Mouse (Mus musculus) limb, embryonic 13.5 days (tissue): ENCODE data around the gene D330020A13Rik. TPM values are rescaled to one million over a fixed set of nuclear protein-coding genes. Genes with fewer than 3 reads are reported as not detected.

Experiments
- ATAC-seq: fragments of 200-750 bp; cut with Nextera tagmentation; 2 replicates; pipeline ENCODE4 v1.8.0; 2017; ENCODE audit warnings: low read depth, moderate number of reproducible peaks, moderate TSS enrichment; ENCODE audit not compliant: low FRiP score
- H3K27ac ChIP-seq: fragments of 300-500 bp; sonication (generic); 2 replicates; pipeline ENCODE4 v1.5.1; 2015; ENCODE audit warnings: inconsistent platforms, mild to moderate bottlenecking, moderate library complexity
- H3K27me3 ChIP-seq: fragments of 300-500 bp; sonication (generic); 2 replicates; pipeline ENCODE4 v1.6.1; 2015; ENCODE audit warnings: mild to moderate bottlenecking, inconsistent platforms
- H3K36me3 ChIP-seq: fragments of 300-500 bp; sonication (generic); 2 replicates; pipeline ENCODE4 v1.6.1; 2015; ENCODE audit warnings: inconsistent platforms, mild to moderate bottlenecking, moderate library complexity
- H3K4me1 ChIP-seq: fragments of 300-500 bp; sonication (generic); 2 replicates; pipeline ENCODE4 v1.6.1; 2015; ENCODE audit warnings: inconsistent platforms
- H3K4me2 ChIP-seq: fragments of 300-500 bp; sonication (generic); replicated peaks from 2 replicates; pipeline ENCODE4 v1.6.1; 2015; ENCODE audit warnings: inconsistent platforms, mild to moderate bottlenecking, moderate library complexity
- H3K4me3 ChIP-seq: fragments of 300-500 bp; sonication (generic); 2 replicates; pipeline ENCODE4 v1.5.1; 2015; ENCODE audit warnings: moderate library complexity, mild to moderate bottlenecking, inconsistent platforms
- H3K9ac ChIP-seq: fragments of 300-500 bp; sonication (generic); 2 replicates; pipeline ENCODE4 v1.6.1; 2015; ENCODE audit warnings: mild to moderate bottlenecking, inconsistent platforms
- H3K9me3 ChIP-seq: fragments of 300-500 bp; sonication (generic); 2 replicates; pipeline ENCODE4 v1.6.1; 2016; ENCODE audit warnings: inconsistent platforms
- WGBS: fragments of 180-500 bp; shearing (Covaris S2); methylation state at CpG from one replicate; pipeline ENCODE4 v1.1.7; 2015; 5-methylcytosine and 5-hydroxymethylcytosine counted together
- polyA plus RNA-seq: library from polyadenylated mRNA; unstranded; fragments of >200 nt; fragmentation: Nextera tagmentation; extraction: Ambion mirVana; gene quantifications from 2 replicates; pipeline ENCODE4 v1.2.1, GENCODE M21; 2015

D330020A13Rik gene
- polyA plus RNA-seq, 1 experiment from 2014 or later = 0.61 TPM

DNA sequence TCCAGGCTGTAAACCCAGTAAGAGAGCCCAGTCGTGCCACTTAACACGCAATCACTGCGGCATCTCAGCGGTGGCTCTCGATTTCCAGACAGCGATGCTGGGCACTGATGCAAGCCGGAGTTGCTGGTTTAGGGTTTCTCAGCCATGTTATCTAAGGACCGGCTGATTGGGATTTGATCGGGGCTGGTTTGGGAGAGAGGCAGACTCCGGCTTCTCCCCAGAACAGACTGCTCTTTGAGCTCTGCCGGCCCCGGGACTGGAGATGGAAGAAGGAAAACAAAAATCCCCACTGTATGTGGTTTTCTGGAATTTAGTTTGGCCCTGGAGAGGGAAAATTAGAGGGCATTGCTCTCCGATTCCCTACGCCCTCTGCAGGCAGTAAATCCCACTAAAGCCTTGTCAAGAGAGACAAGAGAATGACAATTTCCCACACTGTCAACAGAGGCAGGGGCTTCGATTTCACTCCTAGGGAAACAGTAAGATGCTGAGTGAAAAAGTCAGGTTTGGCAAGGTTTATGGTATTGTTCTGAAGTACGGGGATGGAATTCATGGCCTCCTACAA is 8.7 kb downstream of the D330020A13Rik start:
- H3K4me2 ChIP-seq = peak overlapping the region; percentile 57
- H3K36me3 ChIP-seq = no peaks in the 10 kb centered on the region
- peak overlapping the region; percentile 23 for H3K4me3 ChIP-seq
- peak overlapping the region; percentile 48; the same call in 1 of the 2 replicates for H3K27ac ChIP-seq
- H3K9me3 ChIP-seq = no peaks in the 10 kb centered on the region
- peak overlapping the region; percentile 54 for H3K9ac ChIP-seq
- WGBS = 21% methylated on average over 16 of the region's 16 CpGs
- no peaks in the 10 kb centered on the region for H3K27me3 ChIP-seq
- H3K4me1 ChIP-seq = peaks cover 4% of the 10 kb centered on the region; the same call in 1 of the 2 replicates
- peak; percentile 36; the same call in 1 of the 2 replicates for ATAC-seq

DNA sequence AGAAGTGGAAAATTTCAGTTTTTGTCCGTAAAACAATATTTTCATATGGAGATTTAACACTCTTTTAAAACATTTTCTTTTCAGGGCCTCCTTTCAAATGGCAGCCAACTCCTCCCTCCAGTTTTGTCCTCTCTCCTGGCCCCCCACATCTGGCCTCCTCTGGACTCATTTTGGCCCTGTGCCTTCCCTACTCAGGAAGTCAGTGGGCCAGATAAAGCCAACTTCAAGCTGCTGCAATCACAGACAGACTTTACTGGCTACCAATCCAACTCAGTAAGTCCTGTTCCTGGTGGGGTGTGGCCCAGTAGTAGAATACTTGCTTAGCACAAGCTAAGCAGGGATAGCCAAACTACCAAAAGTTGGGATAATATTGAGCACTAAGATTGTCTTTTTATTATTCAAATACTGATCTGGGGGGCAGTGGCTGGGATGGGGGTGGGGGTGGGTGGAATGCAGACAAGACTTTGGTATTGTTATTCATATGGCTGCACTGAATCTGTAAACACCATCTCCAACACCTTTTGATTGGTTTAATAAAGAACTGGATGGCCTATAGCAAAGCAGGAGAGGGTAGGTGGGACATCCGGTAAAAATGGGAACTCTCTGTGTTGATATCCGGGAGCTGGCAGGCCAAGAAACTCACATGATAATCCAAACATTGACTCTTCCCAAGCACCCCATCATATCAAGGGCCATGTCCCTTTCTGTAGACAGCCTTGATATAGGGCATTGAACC is 12.9 kb downstream of the D330020A13Rik start:
- H3K9me3 ChIP-seq = no peaks in the 10 kb centered on the region
- H3K9ac ChIP-seq = no peak overlapping the region
- no peaks in the 10 kb centered on the region for H3K36me3 ChIP-seq
- H3K27me3 ChIP-seq = no peaks in the 10 kb centered on the region
- ATAC-seq = no peak
- H3K4me1 ChIP-seq = peaks cover 4% of the 10 kb centered on the region; the same call in 1 of the 2 replicates
- H3K27ac ChIP-seq = no peak overlapping the region
- H3K4me3 ChIP-seq = no peak overlapping the region
- 81% methylated on average over 3 of the region's 3 CpGs for WGBS
- no peak overlapping the region for H3K4me2 ChIP-seq

DNA sequence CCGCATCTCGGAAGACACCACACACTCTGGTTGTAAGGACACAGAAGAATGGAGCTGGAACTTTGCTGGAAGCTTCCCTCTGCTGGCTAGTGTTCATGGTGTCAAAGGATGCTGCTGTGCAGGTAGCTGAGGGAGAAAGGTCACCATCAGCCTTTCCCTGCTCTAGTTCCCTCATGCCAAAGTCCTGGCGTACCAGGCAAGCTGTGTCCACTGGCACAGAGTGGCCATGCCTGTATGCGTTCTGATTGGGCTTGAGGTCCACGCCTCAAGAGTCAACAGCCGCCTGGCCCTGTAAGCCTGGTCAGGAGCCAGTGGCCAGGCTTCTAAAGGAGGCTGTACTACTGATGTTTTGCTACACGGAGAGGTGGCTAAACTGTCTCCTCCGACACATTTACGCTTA is 15.2 kb downstream of the D330020A13Rik start:
- Histone ChIP-seq H3K9me3 (no peaks in the 10 kb centered on the region), H3K36me3 (no peaks in the 10 kb centered on the region), H3K4me3 (no peak overlapping the region), H3K27me3 (no peaks in the 10 kb centered on the region), H3K27ac (no peak overlapping the region), H3K4me2 (no peak overlapping the region), H3K9ac (no peak overlapping the region), H3K4me1 (no peaks in the 10 kb centered on the region)
- 70% methylated on average over 9 of the region's 9 CpGs for WGBS
- ATAC-seq = no peak

DNA sequence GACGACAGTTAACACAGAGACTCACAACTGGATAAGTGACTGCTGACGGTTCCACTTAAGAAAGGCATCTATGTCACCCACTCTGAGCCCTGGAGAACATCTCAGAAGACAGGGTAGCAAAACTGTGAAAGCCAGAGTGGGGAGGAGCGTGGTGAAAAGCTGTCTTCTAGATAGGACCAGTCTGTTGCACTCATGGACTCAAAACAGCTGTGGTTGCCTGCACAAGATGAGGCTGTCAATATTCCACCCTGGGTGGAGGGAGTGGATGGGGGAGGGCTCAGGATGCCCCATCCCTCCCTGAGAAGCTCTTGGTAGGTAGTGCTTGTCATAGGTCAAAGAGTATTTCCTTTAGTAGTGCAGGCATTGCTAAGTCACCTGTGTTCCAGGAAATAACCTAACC is 15.6 kb downstream of the D330020A13Rik start:
- Histone ChIP-seq H3K27me3 (no peaks in the 10 kb centered on the region), H3K27ac (no peak overlapping the region), H3K9me3 (no peaks in the 10 kb centered on the region), H3K4me3 (no peak overlapping the region), H3K36me3 (no peaks in the 10 kb centered on the region), H3K9ac (no peak overlapping the region), H3K4me2 (no peak overlapping the region), H3K4me1 (no peaks in the 10 kb centered on the region)
- no peak for ATAC-seq
- 45% methylated on average over 3 of the region's 3 CpGs for WGBS

DNA sequence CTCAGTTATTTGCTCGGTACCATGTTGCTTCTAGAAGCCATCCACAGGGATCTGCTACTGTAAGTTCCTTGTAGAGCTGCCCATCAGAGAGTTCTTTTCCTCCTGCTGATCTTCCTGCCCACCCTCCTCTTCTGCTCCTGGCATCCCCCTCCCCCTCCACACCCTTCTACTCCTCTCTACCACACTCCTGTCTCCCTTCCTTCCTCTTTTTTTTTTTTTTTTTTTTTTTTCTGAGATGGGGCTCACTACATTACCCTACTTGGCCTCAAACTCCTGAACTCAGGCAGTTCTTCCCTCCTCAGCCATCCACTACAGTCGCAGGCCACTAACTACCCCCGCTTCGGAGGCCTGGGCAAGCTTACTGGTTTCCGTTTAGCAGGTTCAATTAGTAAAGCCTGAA is 18.3 kb downstream of the D330020A13Rik start:
- H3K9me3 ChIP-seq = no peaks in the 10 kb centered on the region
- H3K4me3 ChIP-seq = no peak overlapping the region
- no peak overlapping the region for H3K9ac ChIP-seq
- H3K36me3 ChIP-seq = no peaks in the 10 kb centered on the region
- no peaks in the 10 kb centered on the region for H3K27me3 ChIP-seq
- no peak overlapping the region for H3K27ac ChIP-seq
- 53% methylated on average over 5 of the region's 5 CpGs for WGBS
- ATAC-seq = no peak
- no peaks in the 10 kb centered on the region for H3K4me1 ChIP-seq
- no peak overlapping the region for H3K4me2 ChIP-seq

DNA sequence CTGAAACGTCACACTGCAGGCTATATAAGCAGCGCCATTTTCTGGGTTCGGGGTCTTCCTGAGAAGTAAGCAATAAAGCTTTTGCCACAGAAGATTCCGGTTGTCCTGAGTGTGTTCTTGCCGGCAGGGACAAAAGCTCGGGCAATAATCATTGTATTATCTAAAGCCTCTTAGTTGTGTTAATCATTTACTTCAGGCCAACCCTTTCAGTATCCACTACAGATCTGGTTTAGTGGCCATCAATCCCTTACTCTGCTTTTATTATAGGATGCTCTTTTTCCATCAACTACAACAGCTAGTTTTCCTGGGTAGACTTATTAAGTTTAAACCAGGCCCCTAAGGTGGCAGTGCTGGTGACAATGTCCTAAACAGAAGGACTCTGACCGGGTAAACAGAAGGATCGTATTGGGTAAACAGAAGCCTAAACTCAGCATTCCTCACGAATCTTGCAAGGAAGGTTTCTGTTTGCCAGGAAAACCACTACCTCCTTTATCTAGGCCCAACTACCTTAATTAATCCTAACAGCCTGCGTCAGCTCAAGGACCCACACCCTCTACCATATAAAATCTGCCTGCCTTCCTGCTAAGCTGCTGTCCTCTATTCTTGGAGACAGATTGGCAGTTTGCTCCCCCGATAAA is 24.3 kb downstream of the D330020A13Rik start:
- ATAC-seq = no peak
- H3K27ac ChIP-seq = no peak overlapping the region
- no peaks in the 10 kb centered on the region; the same call in 1 of the 2 replicates for H3K36me3 ChIP-seq
- WGBS = 68% methylated on average over 11 of the region's 11 CpGs
- H3K4me1 ChIP-seq = no peaks in the 10 kb centered on the region
- no peak overlapping the region for H3K4me3 ChIP-seq
- no peaks in the 10 kb centered on the region for H3K9me3 ChIP-seq
- no peak overlapping the region for H3K4me2 ChIP-seq
- H3K9ac ChIP-seq = no peak overlapping the region
- no peaks in the 10 kb centered on the region for H3K27me3 ChIP-seq

DNA sequence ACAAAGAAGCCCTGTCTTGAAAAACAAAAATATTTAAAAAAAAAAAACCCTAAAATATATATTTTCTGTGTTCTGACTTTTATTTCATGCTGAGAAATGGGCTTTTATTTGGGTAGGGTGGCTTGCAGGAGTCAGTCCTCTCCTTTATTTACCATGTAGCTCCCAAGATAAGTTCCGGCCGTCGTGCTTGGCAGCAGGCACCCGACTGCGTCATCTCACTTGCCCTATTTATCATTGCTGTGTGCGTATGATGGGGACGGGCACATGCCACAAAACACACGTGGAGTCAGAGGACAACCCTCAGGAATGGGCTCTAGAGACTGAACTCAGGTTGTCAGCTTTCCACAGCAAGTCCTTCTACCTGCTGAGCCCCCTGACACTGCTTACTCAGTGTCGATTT is 25.0 kb downstream of the D330020A13Rik start:
- Histone ChIP-seq H3K27me3 (no peaks in the 10 kb centered on the region), H3K4me1 (no peaks in the 10 kb centered on the region), H3K4me2 (no peak overlapping the region), H3K9ac (no peak overlapping the region), H3K27ac (no peak overlapping the region), H3K4me3 (no peak overlapping the region), H3K9me3 (no peaks in the 10 kb centered on the region), H3K36me3 (no peaks in the 10 kb centered on the region; the same call in 1 of the 2 replicates)
- no peak for ATAC-seq
- WGBS = 90% methylated on average over 9 of the region's 9 CpGs

DNA sequence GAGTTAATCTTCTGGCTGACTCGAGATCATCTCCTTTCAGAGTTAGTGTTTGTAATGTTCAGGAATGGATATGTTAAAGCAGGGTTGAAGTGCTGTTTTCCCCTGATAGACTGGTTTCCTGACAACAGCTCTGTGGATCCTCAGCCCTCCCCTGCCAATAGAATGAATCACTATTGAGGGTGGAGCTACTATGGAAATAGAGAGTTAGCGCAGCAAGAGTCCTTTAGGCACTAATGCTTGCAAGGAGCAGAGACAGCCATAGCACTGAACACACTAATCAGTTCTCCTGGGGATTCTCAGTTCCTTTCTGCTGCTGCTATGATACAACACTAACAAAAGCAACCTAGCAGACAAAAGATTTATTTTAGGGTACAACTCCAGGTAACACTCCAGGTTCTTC is 26.2 kb downstream of the D330020A13Rik start:
- Histone ChIP-seq H3K36me3 (peaks cover 8% of the 10 kb centered on the region), H3K4me3 (no peak overlapping the region), H3K4me1 (no peaks in the 10 kb centered on the region), H3K27ac (no peak overlapping the region), H3K4me2 (no peak overlapping the region), H3K27me3 (no peaks in the 10 kb centered on the region), H3K9ac (no peak overlapping the region), H3K9me3 (no peaks in the 10 kb centered on the region)
- WGBS = 63% methylated on average over 2 of the region's 2 CpGs
- ATAC-seq = no peak

DNA sequence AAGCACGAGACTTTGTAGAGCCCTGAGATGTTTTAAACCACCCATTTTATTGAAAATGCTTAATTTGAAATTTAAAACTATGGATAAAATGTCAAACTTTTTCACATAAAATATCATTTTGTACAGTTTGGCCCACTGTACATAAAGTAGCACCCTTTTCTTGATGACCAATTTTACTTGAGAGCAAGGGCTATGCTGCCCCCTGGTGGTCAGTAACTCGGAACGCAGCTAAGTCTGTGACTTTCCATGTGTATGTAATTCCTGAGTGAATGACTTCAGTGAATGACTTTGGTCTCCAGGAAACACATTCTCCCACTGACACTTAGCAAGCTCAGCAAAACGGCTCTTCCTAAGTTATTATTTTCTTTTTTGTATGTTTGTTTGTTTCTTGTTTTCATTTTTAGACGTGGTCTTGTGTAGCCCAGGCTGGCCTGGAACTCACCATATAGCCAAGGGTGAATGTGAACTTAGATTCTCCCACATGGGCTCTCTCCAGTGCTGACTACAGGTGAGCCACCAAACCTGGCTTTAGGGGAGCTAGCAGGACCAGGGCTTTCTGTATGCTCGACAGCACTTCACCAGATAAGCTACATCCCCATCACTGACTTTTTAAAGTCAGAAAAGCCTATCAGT is 30.2 kb downstream of the D330020A13Rik start:
- 30% methylated on average over 6 of the region's 6 CpGs for WGBS
- H3K9me3 ChIP-seq = no peaks in the 10 kb centered on the region
- H3K27me3 ChIP-seq = no peaks in the 10 kb centered on the region
- ATAC-seq = no peak
- H3K4me2 ChIP-seq = no peak overlapping the region
- no peak overlapping the region for H3K27ac ChIP-seq
- no peak overlapping the region for H3K4me3 ChIP-seq
- peaks cover 24% of the 10 kb centered on the region for H3K36me3 ChIP-seq
- H3K9ac ChIP-seq = no peak overlapping the region
- H3K4me1 ChIP-seq = no peaks in the 10 kb centered on the region

DNA sequence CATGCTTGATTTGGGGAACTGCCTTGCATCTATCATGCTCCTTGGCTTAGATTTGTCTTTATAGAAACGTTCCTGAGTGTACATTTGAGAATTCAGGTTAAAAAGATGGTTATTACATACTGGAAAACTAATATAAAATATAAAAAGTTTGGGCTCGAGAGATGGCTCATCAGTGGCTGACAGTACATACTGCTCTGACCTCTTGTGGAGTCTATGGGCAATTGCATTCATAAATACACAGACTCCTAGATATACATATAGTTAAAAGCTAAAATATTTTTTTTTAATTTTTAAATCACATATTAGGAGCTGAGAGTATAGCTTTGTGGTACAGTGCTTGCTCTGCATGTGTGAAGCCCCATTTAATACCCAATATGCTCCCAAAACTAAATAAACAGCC is 38.2 kb downstream of the D330020A13Rik start:
- Histone ChIP-seq H3K36me3 (peaks cover 88% of the 10 kb centered on the region), H3K9ac (no peak overlapping the region), H3K4me3 (no peak overlapping the region), H3K4me2 (no peak overlapping the region), H3K27ac (no peak overlapping the region), H3K27me3 (no peaks in the 10 kb centered on the region), H3K9me3 (no peaks in the 10 kb centered on the region), H3K4me1 (no peaks in the 10 kb centered on the region)
- ATAC-seq = no peak
- WGBS = 79% methylated on average over 2 of the region's 2 CpGs

DNA sequence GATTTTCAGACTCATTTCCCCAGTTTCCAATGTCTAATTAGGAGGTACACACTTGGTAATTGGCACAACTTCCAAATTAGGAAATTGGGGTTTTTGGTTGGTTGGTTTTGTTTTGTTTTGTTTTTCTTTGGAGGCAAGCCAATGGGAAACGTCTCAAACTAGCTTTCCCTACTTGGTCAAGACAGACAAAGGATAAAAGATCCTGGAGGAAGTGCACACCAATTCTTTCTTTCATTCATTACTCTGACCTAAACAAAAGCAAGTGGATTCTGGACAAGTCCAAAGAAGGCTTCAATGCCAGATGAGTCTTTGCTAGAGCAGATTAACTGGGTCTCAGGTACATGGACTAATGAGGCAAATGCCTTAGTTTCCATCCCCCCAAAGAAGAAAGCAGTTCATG is 49.8 kb downstream of the D330020A13Rik start:
- no peak overlapping the region for H3K4me2 ChIP-seq
- no peaks in the 10 kb centered on the region for H3K9me3 ChIP-seq
- H3K36me3 ChIP-seq = peaks cover 93% of the 10 kb centered on the region
- no peak overlapping the region for H3K9ac ChIP-seq
- H3K4me3 ChIP-seq = no peak overlapping the region
- no peak for ATAC-seq
- no peak overlapping the region for H3K27ac ChIP-seq
- WGBS = 75% methylated on average over 1 of the region's 1 CpGs
- H3K4me1 ChIP-seq = no peaks in the 10 kb centered on the region
- H3K27me3 ChIP-seq = no peaks in the 10 kb centered on the region
